Mouse (Mus musculus) liver, adult 2 months (tissue): ENCODE measurements around the gene Acsl5.

Experiments
- CTCF ChIP-seq: fragments of 200-500 bp; IDR thresholded peaks from 2 replicates; pipeline ENCODE4 v1.5.1; 2011; ENCODE audit warnings: low read depth, low read length, control low read depth
- POLR2A ChIP-seq: fragments of 200-500 bp; IDR thresholded peaks from 2 replicates; pipeline ENCODE4 v1.6.1; 2011; ENCODE audit warnings: low read length, control low read depth; ENCODE audit not compliant: insufficient read depth; ENCODE audit errors: extremely low read depth

DNA sequence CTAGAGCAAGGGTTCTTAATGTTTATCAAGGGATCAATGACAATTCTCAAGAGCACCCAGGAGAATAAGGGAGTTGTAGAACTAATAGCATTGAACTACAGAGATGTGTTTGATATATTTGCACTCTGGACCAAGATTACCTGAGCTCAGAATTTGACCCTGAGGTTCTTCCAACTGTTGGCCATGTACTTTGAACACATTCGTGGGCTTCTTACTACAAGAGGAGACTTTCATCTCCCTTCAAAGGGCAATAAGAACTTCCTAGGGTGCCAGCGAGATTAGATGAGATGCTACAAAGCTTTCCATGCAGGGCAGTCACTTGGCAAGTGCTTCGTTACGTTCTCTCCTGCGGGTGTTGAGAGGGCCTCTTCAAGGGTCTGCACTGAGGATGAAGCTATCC lies 4.2 kb upstream of the Acsl5 start:
- TF ChIP-seq CTCF (no peak), POLR2A (no peak)
